Mouse (Mus musculus): ENCODE data around the gene Clba1. TPM values are rescaled to one million over a fixed set of nuclear protein-coding genes. Genes with fewer than 3 reads are reported as not detected.

The Clba1 gene
- polyA plus RNA-seq, 1 experiment from 2014 or later = 8.5 TPM

- no peaks in the 10 kb centered on the region for H3K9me3 ChIP-seq (ENCODE audit: control insufficient read depth, low read length)
- no peak overlapping the region for H3K4me3 ChIP-seq (ENCODE audit: low read length)
- no peaks in the 10 kb centered on the region for H3K27me3 ChIP-seq (ENCODE audit: control insufficient read depth, insufficient read depth, low read length)
- 60% methylated on average over 8 of the region's 8 CpGs for WGBS
- H3K9ac ChIP-seq (ENCODE audit: low read depth, low read length) = no peak overlapping the region
- H3K36me3 ChIP-seq (ENCODE audit: control insufficient read depth, insufficient read depth, low read length) = no peaks in the 10 kb centered on the region
- no peak overlapping the region for H3K4me2 ChIP-seq (replicated peaks; ENCODE audit: low read depth, low read length)
- ATAC-seq (ENCODE audit: low FRiP score, low TSS enrichment) = no peak
- H3K27ac ChIP-seq (ENCODE audit: low read depth, low read length) = no peak overlapping the region
- peaks cover 4% of the 10 kb centered on the region; the same call in 1 of the 2 replicates for H3K4me1 ChIP-seq (ENCODE audit: control insufficient read depth, insufficient read depth, low read length)
Measured at GRCm38 (mm10) chr12:112791026-112791425, 17.7 kb upstream of the Clba1 start.

GRCm38 (mm10) chr12:112793601-112794355 is 15.0 kb upstream of the Clba1 start:
- no peak for ATAC-seq (ENCODE audit: low FRiP score, low TSS enrichment)
- H3K9ac ChIP-seq (ENCODE audit: low read depth, low read length) = no peak overlapping the region
- H3K4me1 ChIP-seq (ENCODE audit: control insufficient read depth, insufficient read depth, low read length) = peaks cover 4% of the 10 kb centered on the region; the same call in 1 of the 2 replicates
- 73% methylated on average over 13 of the region's 13 CpGs for WGBS
- no peak overlapping the region for H3K4me2 ChIP-seq (replicated peaks; ENCODE audit: low read depth, low read length)
- no peaks in the 10 kb centered on the region for H3K9me3 ChIP-seq (ENCODE audit: control insufficient read depth, low read length)
- H3K27me3 ChIP-seq (ENCODE audit: control insufficient read depth, insufficient read depth, low read length) = no peaks in the 10 kb centered on the region
- H3K27ac ChIP-seq (ENCODE audit: low read depth, low read length) = peak overlapping the region; percentile 30; the same call in 1 of the 2 replicates
- H3K4me3 ChIP-seq (ENCODE audit: low read length) = no peak overlapping the region
- H3K36me3 ChIP-seq (ENCODE audit: control insufficient read depth, insufficient read depth, low read length) = no peaks in the 10 kb centered on the region

GRCm38 (mm10) chr12:112794356-112794816 is 14.4 kb upstream of the Clba1 start:
- H3K4me2 ChIP-seq (replicated peaks; ENCODE audit: low read depth, low read length) = no peak overlapping the region

GRCm38 (mm10) chr12:112794998-112795397 is 13.7 kb upstream of the Clba1 start:
- Histone ChIP-seq H3K9me3 (ENCODE audit: control insufficient read depth, low read length) (no peaks in the 10 kb centered on the region), H3K4me1 (ENCODE audit: control insufficient read depth, insufficient read depth, low read length) (peaks cover 4% of the 10 kb centered on the region; the same call in 1 of the 2 replicates), H3K27me3 (ENCODE audit: control insufficient read depth, insufficient read depth, low read length) (no peaks in the 10 kb centered on the region), H3K4me3 (ENCODE audit: low read length) (no peak overlapping the region), H3K9ac (ENCODE audit: low read depth, low read length) (no peak overlapping the region), H3K27ac (ENCODE audit: low read depth, low read length) (no peak overlapping the region), H3K4me2 (replicated peaks; ENCODE audit: low read depth, low read length) (no peak overlapping the region), H3K36me3 (ENCODE audit: control insufficient read depth, insufficient read depth, low read length) (no peaks in the 10 kb centered on the region)
- no peak for ATAC-seq (ENCODE audit: low FRiP score, low TSS enrichment)
- WGBS = 93% methylated on average over 5 of the region's 5 CpGs

More at GRCm38 (mm10) chr12:112794356-112794816, 14.4 kb upstream of the Clba1 start:
- H3K27ac ChIP-seq (ENCODE audit: low read depth, low read length) = no peak overlapping the region
- H3K27me3 ChIP-seq (ENCODE audit: control insufficient read depth, insufficient read depth, low read length) = no peaks in the 10 kb centered on the region
- peaks cover 4% of the 10 kb centered on the region; the same call in 1 of the 2 replicates for H3K4me1 ChIP-seq (ENCODE audit: control insufficient read depth, insufficient read depth, low read length)
- H3K4me3 ChIP-seq (ENCODE audit: low read length) = no peak overlapping the region
- no peaks in the 10 kb centered on the region for H3K9me3 ChIP-seq (ENCODE audit: control insufficient read depth, low read length)
- 23% methylated on average over 7 of the region's 7 CpGs for WGBS
- no peak for ATAC-seq (ENCODE audit: low FRiP score, low TSS enrichment)
- H3K36me3 ChIP-seq (ENCODE audit: control insufficient read depth, insufficient read depth, low read length) = no peaks in the 10 kb centered on the region
- H3K9ac ChIP-seq (ENCODE audit: low read depth, low read length) = no peak overlapping the region

GRCm38 (mm10) chr12:112795466-112796104 is 13.2 kb upstream of the Clba1 start:
- no peak for ATAC-seq (ENCODE audit: low FRiP score, low TSS enrichment)
- Histone ChIP-seq H3K27me3 (ENCODE audit: control insufficient read depth, insufficient read depth, low read length) (peaks cover under 1% of the 10 kb centered on the region; the same call in 1 of the 2 replicates), H3K9me3 (ENCODE audit: control insufficient read depth, low read length) (no peaks in the 10 kb centered on the region), H3K4me2 (replicated peaks; ENCODE audit: low read depth, low read length) (no peak overlapping the region), H3K36me3 (ENCODE audit: control insufficient read depth, insufficient read depth, low read length) (no peaks in the 10 kb centered on the region), H3K9ac (ENCODE audit: low read depth, low read length) (no peak overlapping the region), H3K27ac (ENCODE audit: low read depth, low read length) (no peak overlapping the region), H3K4me3 (ENCODE audit: low read length) (no peak overlapping the region), H3K4me1 (ENCODE audit: control insufficient read depth, insufficient read depth, low read length) (peaks cover 4% of the 10 kb centered on the region; the same call in 1 of the 2 replicates)
- WGBS = 58% methylated on average over 18 of the region's 18 CpGs

DNA sequence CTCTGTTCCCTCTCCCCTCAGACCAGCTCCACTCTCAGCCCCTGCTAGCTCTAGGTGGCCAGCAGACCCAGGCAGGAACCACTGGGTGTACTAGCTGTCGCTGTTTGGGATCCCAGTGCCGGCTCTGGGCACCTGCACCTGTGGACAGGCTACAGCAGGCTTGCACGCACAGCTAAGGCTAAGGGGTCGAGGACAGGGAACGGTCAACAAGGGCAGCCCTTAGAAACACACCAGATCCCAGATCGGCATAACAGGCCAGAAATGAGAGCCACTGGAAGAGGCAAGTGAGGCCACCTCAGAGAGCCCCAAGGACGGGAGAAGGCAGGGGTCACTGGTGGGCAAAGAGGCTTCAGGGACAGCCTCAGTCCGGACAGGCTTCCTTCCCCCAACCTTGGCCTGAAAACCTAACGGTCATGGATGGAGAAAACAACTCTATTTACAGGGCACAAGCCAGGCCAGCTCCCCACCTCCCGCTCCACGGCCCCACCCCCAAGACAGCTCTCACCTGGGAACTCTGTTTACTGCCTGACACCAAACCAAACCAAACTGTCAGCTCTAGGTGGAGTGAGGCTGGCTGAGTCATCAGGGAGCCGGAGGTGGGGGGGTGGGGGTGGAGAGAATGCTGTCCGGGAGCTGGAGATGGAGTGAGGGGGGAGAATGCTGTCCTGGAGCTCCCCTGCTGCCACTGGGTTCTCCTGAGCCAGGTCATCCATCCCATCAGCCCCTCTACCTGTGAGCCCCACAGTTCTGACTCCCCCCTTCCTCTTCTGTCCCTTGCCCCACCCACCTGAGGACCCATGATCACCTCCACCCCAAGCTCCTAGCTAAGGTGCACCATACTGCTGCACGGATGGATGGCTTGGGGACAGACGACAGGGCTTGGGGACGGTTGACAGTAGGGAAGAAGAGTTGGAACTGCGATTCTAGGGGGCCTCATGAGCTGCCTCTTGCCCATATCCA is 11.9 kb upstream of the Clba1 start:
- Histone ChIP-seq H3K27ac (ENCODE audit: low read depth, low read length) (no peak overlapping the region), H3K4me1 (ENCODE audit: control insufficient read depth, insufficient read depth, low read length) (peaks cover 8% of the 10 kb centered on the region; the same call in 1 of the 2 replicates), H3K27me3 (ENCODE audit: control insufficient read depth, insufficient read depth, low read length) (peaks cover 13% of the 10 kb centered on the region), H3K9ac (ENCODE audit: low read depth, low read length) (no peak overlapping the region), H3K36me3 (ENCODE audit: control insufficient read depth, insufficient read depth, low read length) (no peaks in the 10 kb centered on the region), H3K4me2 (replicated peaks; ENCODE audit: low read depth, low read length) (no peak overlapping the region), H3K4me3 (ENCODE audit: low read length) (no peak overlapping the region), H3K9me3 (ENCODE audit: control insufficient read depth, low read length) (no peaks in the 10 kb centered on the region)
- 47% methylated on average over 17 of the region's 17 CpGs for WGBS
- no peak for ATAC-seq (ENCODE audit: low FRiP score, low TSS enrichment)

DNA sequence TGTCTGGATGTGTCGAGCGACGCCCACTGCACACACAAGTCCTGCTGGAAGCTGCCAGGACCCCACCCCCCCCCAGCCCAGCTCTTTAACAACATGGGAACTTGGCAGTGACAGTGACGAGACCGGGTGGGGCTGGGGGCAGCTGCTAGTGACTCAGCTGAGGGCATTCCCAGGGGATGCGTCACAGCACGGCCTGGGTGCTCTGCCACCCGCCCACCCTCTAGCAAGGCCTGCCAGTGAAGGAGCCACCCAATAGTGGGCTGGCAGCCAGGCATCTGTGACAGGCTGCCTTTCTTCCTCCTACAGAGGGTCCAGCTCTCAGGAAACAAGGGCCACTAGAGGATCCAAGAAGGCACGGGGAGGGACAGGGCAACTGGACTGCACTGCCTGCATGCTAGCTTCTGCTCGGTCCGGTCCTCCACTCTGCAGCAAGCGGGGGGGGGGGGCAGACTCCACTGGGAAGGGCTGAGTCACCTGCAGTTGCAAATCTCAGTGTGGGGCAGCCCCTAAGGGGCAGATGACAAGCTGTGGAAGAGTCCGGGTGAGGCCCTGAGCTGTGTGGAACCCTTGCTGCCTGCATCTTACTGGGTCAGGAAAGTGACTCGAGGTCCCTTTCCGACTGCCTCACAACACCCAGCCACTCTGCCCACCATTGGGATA is 10.9 kb upstream of the Clba1 start:
- no peak overlapping the region for H3K4me2 ChIP-seq (replicated peaks; ENCODE audit: low read depth, low read length)
- H3K4me3 ChIP-seq (ENCODE audit: low read length) = no peak overlapping the region
- no peaks in the 10 kb centered on the region for H3K9me3 ChIP-seq (ENCODE audit: control insufficient read depth, low read length)
- peaks cover 15% of the 10 kb centered on the region for H3K27me3 ChIP-seq (ENCODE audit: control insufficient read depth, insufficient read depth, low read length)
- no peak overlapping the region for H3K27ac ChIP-seq (ENCODE audit: low read depth, low read length)
- H3K9ac ChIP-seq (ENCODE audit: low read depth, low read length) = no peak overlapping the region
- no peaks in the 10 kb centered on the region for H3K36me3 ChIP-seq (ENCODE audit: control insufficient read depth, insufficient read depth, low read length)
- WGBS = 57% methylated on average over 15 of the region's 15 CpGs
- H3K4me1 ChIP-seq (ENCODE audit: control insufficient read depth, insufficient read depth, low read length) = peaks cover 13% of the 10 kb centered on the region; the same call in 1 of the 2 replicates
- ATAC-seq (ENCODE audit: low FRiP score, low TSS enrichment) = no peak

- H3K4me1 ChIP-seq (ENCODE audit: control insufficient read depth, insufficient read depth, low read length) = peaks cover 13% of the 10 kb centered on the region; the same call in 1 of the 2 replicates
Measured at GRCm38 (mm10) chr12:112798332-112798681, 10.4 kb upstream of the Clba1 start.

More at GRCm38 (mm10) chr12:112798332-112798681, 10.4 kb upstream of the Clba1 start:
- 33% methylated on average over 5 of the region's 5 CpGs for WGBS
- no peaks in the 10 kb centered on the region for H3K36me3 ChIP-seq (ENCODE audit: control insufficient read depth, insufficient read depth, low read length)
- peaks cover 15% of the 10 kb centered on the region for H3K27me3 ChIP-seq (ENCODE audit: control insufficient read depth, insufficient read depth, low read length)
- no peak overlapping the region for H3K4me2 ChIP-seq (replicated peaks; ENCODE audit: low read depth, low read length)
- H3K9ac ChIP-seq (ENCODE audit: low read depth, low read length) = no peak overlapping the region
- no peak for ATAC-seq (ENCODE audit: low FRiP score, low TSS enrichment)
- no peak overlapping the region for H3K27ac ChIP-seq (ENCODE audit: low read depth, low read length)
- no peaks in the 10 kb centered on the region for H3K9me3 ChIP-seq (ENCODE audit: control insufficient read depth, low read length)
- no peak overlapping the region for H3K4me3 ChIP-seq (ENCODE audit: low read length)
